Mouse (Mus musculus) thymus, adult 2 months (tissue): ENCODE results near the gene Serbp1. TPM values are rescaled to one million over a fixed set of nuclear protein-coding genes. Genes with fewer than 3 reads are reported as not detected.

Source experiments
- DNase-seq: peaks from one replicate; pipeline ENCODE4 v3.0.0; 2021
- H3K27ac ChIP-seq: fragments of 200-500 bp; 2 replicates; pipeline ENCODE4 v1.5.1; 2012; ENCODE audit warnings: low read length, control low read depth; ENCODE audit not compliant: control insufficient read depth, insufficient read depth
- H3K27me3 ChIP-seq: fragments of 200-500 bp; 2 replicates; pipeline ENCODE4 v1.6.1; 2012; ENCODE audit warnings: mild to moderate bottlenecking, low read length, moderate library complexity, mixed read lengths; ENCODE audit not compliant: control insufficient read depth, insufficient read depth
- H3K36me3 ChIP-seq: fragments of 200-500 bp; 2 replicates; pipeline ENCODE4 v1.6.1; 2012; ENCODE audit warnings: mild to moderate bottlenecking, low read length, moderate library complexity; ENCODE audit not compliant: control insufficient read depth, insufficient read depth
- H3K4me1 ChIP-seq: fragments of 200-500 bp; replicated peaks from 2 replicates; pipeline ENCODE4 v1.6.1; 2012; ENCODE audit warnings: low read length; ENCODE audit not compliant: control insufficient read depth, insufficient read depth
- H3K4me3 ChIP-seq: fragments of 200-500 bp; 2 replicates; pipeline ENCODE4 v1.5.1; 2012; ENCODE audit warnings: mild to moderate bottlenecking, low read length, control low read depth, moderate library complexity; ENCODE audit not compliant: control insufficient read depth, insufficient read depth
- CTCF ChIP-seq: fragments of 200-500 bp; IDR thresholded peaks from 2 replicates; pipeline ENCODE4 v1.5.1; 2012; ENCODE audit warnings: mild to moderate bottlenecking, control low read depth, low read length, moderate library complexity, borderline replicate concordance; ENCODE audit not compliant: control insufficient read depth, poor library complexity, insufficient read depth; ENCODE audit errors: extremely low read depth
- POLR2A ChIP-seq: fragments of 200-500 bp; IDR thresholded peaks from 2 replicates; pipeline ENCODE4 v1.6.1; 2012; ENCODE audit warnings: mild to moderate bottlenecking, low read length, control low read depth, moderate library complexity; ENCODE audit not compliant: control insufficient read depth, poor library complexity, insufficient read depth; ENCODE audit errors: extremely low read depth
- WGBS: fragments of 180-500 bp; shearing (Covaris S2); methylation state at CpG from one replicate; pipeline ENCODE4 v1.1.7; 2018; 5-methylcytosine and 5-hydroxymethylcytosine counted together
- polyA plus RNA-seq: library from polyadenylated mRNA; depleted of rRNA; stranded (reverse); fragments of >200 nt; gene quantifications from 2 replicates; pipeline ENCODE4 v1.2.3, GENCODE M21; 2012; rRNA removed

The Serbp1 gene
- polyA plus RNA-seq, 1 experiment = 95.1 TPM

- Histone ChIP-seq H3K36me3 (no peaks in the 10 kb centered on the region), H3K27ac (no peak overlapping the region), H3K4me3 (no peak overlapping the region), H3K27me3 (no peaks in the 10 kb centered on the region), H3K4me1 (no peaks in the 10 kb centered on the region)
- 97% methylated on average over 3 of the region's 3 CpGs for WGBS
- no peak for TF ChIP-seq CTCF
- no peak for TF ChIP-seq POLR2A
- no peak for DNase-seq
Observed at GRCm38 (mm10) chr6:67323788-67324187, 85.8 kb downstream of the Serbp1 start.

GRCm38 (mm10) chr6:67337943-67338342, 100.0 kb downstream of the Serbp1 start:
- no peak overlapping the region for H3K4me3 ChIP-seq
- H3K27me3 ChIP-seq = no peaks in the 10 kb centered on the region
- no peak for DNase-seq
- no peak overlapping the region; the same call in 1 of the 2 replicates for H3K27ac ChIP-seq
- TF ChIP-seq POLR2A (no peak), CTCF (no peak)
- H3K36me3 ChIP-seq = no peaks in the 10 kb centered on the region
- peaks cover 13% of the 10 kb centered on the region for H3K4me1 ChIP-seq

GRCm38 (mm10) chr6:67339494-67339893, 101.5 kb downstream of the Serbp1 start:
- peak overlapping the region; percentile 67 for H3K27ac ChIP-seq
- no peaks in the 10 kb centered on the region for H3K36me3 ChIP-seq
- DNase-seq = peak; percentile 41
- H3K27me3 ChIP-seq = no peaks in the 10 kb centered on the region
- H3K4me3 ChIP-seq = no peak overlapping the region
- TF ChIP-seq POLR2A (no peak), CTCF (no peak)
- H3K4me1 ChIP-seq = peaks cover 13% of the 10 kb centered on the region

Other genes with a start within 250 kb of the Serbp1 start
- gene Gadd45a, start 200.7 kb upstream of the Serbp1 start, polyA plus RNA-seq = 44.9 and 45.4 TPM in 2 replicates
- gene Il12rb2, start 138.0 kb downstream of the Serbp1 start, polyA plus RNA-seq = 6.6 and 8.1 TPM in 2 replicates